Mouse (Mus musculus) megakaryocyte, embryonic 14.5 days (primary cell): Measurements from ENCODE around the gene Ptges3l.
"Not testable (repeated sequence)": the region's sequence is repeated elsewhere in the genome, so short reads cannot be mapped to it uniquely, and the experiment has no call there.

Source experiments
- FLI1 ChIP-seq: IDR thresholded peaks from 2 replicates; pipeline ENCODE4 v1.6.1; 2012; ENCODE audit warnings: low read length, inconsistent platforms, mixed read lengths
- GATA1 ChIP-seq: IDR thresholded peaks from 3 replicates; pipeline ENCODE4 v1.6.1; 2012; ENCODE audit warnings: mixed read lengths, low read length, inconsistent platforms, borderline replicate concordance

- TF ChIP-seq GATA1, FLI1: not testable (repeated sequence)
Observed at GRCm38 (mm10) chr11:101378196-101378595, 46.9 kb downstream of the Ptges3l start.
